8 mouse cellular contexts compared by ENCODE assay signal in genomic region chr9:106475046-106475445, GRCm38 (mm10). TPM values are rescaled to one million over a fixed set of nuclear protein-coding genes. Genes with fewer than 3 reads are reported as not detected.
DNase-seq lines count a peak whose midpoint lies in the region; ATAC-seq lines count a peak whose summit lies in the region.

No protein-coding gene starts in this region.

- no peak overlapping the region for H3K4me2 ChIP-seq in hindbrain, embryonic 14.5 days (replicated peaks)
- no peak overlapping the region for H3K4me2 ChIP-seq in hindbrain, embryonic 11.5 days (replicated peaks; ENCODE audit: low read depth, low read length)
- H3K4me2 ChIP-seq in embryonic facial prominence, embryonic 13.5 days, result peak overlapping the region; percentile 33

- ATAC-seq in hindbrain, embryonic 14.5 days (ENCODE audit: low FRiP score), result no peak
- ATAC-seq in hindbrain, embryonic 11.5 days (ENCODE audit: low FRiP score), result no peak
- ATAC-seq in embryonic facial prominence, embryonic 13.5 days (ENCODE audit: insufficient number of reproducible peaks, insufficient read depth, low FRiP score, low TSS enrichment, low read depth), result no peak

- no peaks in the 10 kb centered on the region for H3K36me3 ChIP-seq in hindbrain, embryonic 14.5 days (replicated peaks; ENCODE audit: control insufficient read depth, insufficient read depth)
- no peaks in the 10 kb centered on the region for H3K36me3 ChIP-seq in hindbrain, embryonic 11.5 days (ENCODE audit: control insufficient read depth, insufficient read depth, low read length)
- peaks cover 6% of the 10 kb centered on the region for H3K36me3 ChIP-seq in embryonic facial prominence, embryonic 13.5 days

- no peaks in the 10 kb centered on the region for H3K9me3 ChIP-seq in hindbrain, embryonic 14.5 days (ENCODE audit: control insufficient read depth, low read length)
- H3K9me3 ChIP-seq in hindbrain, embryonic 11.5 days (ENCODE audit: control insufficient read depth, low read length), result no peaks in the 10 kb centered on the region
- no peaks in the 10 kb centered on the region for H3K9me3 ChIP-seq in embryonic facial prominence, embryonic 13.5 days

- peaks cover 3% of the 10 kb centered on the region; the same call in 1 of the 2 replicates for H3K27me3 ChIP-seq in hindbrain, embryonic 14.5 days (ENCODE audit: control insufficient read depth, insufficient read depth, low read length)
- H3K27me3 ChIP-seq in hindbrain, embryonic 11.5 days (ENCODE audit: control insufficient read depth, insufficient read depth, low read length), result no peaks in the 10 kb centered on the region
- no peaks in the 10 kb centered on the region for H3K27me3 ChIP-seq in embryonic facial prominence, embryonic 13.5 days

- 68% methylated on average over 7 of the region's 7 CpGs for WGBS in hindbrain, embryonic 14.5 days
- WGBS in hindbrain, embryonic 11.5 days, result 60% methylated on average over 7 of the region's 7 CpGs
- WGBS in embryonic facial prominence, embryonic 13.5 days, result 63% methylated on average over 7 of the region's 7 CpGs

- 0 out of 2 replicates have a peak overlapping the region, but pooled peaks have one; percentile 31 for H3K9ac ChIP-seq in hindbrain, embryonic 14.5 days
- no peak overlapping the region for H3K9ac ChIP-seq in hindbrain, embryonic 11.5 days (ENCODE audit: low read depth, low read length)
- peak overlapping the region; percentile 61 for H3K9ac ChIP-seq in embryonic facial prominence, embryonic 13.5 days

- peaks cover 12% of the 10 kb centered on the region for H3K4me1 ChIP-seq in hindbrain, embryonic 14.5 days (replicated peaks; ENCODE audit: control insufficient read depth, insufficient read depth, low read length)
- H3K4me1 ChIP-seq in hindbrain, embryonic 11.5 days (replicated peaks; ENCODE audit: control insufficient read depth, insufficient read depth, low read length), result peaks cover 9% of the 10 kb centered on the region; the same call in 1 of the 2 replicates
- peaks cover 58% of the 10 kb centered on the region for H3K4me1 ChIP-seq in embryonic facial prominence, embryonic 13.5 days

- DNase-seq in hindbrain, embryonic 14.5 days (ENCODE audit: low spot score), result no peak
- DNase-seq in hindbrain, embryonic 11.5 days (ENCODE audit: low spot score), result no peak
- peak; percentile 52 for DNase-seq in thymus, postnatal 4 days
- no peak for DNase-seq in thymus, postnatal 0 days (ENCODE audit: low spot score)
- DNase-seq in kidney, postnatal 4 days, result peak; percentile 51 to 68
- peak; percentile 75 for DNase-seq in testis, postnatal 10 days (ENCODE audit: low spot score)
- DNase-seq in yolk sac, embryonic 10.5 days (ENCODE audit: low spot score), result no peak

- no peak overlapping the region for H3K4me3 ChIP-seq in hindbrain, embryonic 14.5 days (replicated peaks; ENCODE audit: low read length)
- no peak overlapping the region for H3K4me3 ChIP-seq in hindbrain, embryonic 11.5 days (ENCODE audit: low read depth, low read length)
- H3K4me3 ChIP-seq in embryonic facial prominence, embryonic 13.5 days, result no peak overlapping the region

- no peak overlapping the region for H3K27ac ChIP-seq in hindbrain, embryonic 14.5 days
- H3K27ac ChIP-seq in hindbrain, embryonic 11.5 days (ENCODE audit: low read depth, low read length), result no peak overlapping the region
- no peak overlapping the region for H3K27ac ChIP-seq in embryonic facial prominence, embryonic 13.5 days

RNA-seq across cellular contexts. Expression of gene Rrp9, which starts 0.7 kb away (rescaled TPM):
- polyA plus RNA-seq in hindbrain, embryonic 14.5 days (2014; fragmentation: Nextera tagmentation; extraction: Ambion mirVana), result 34.5 and 35.7 TPM in 2 replicates
- polyA plus RNA-seq in hindbrain, embryonic 11.5 days (2014; fragmentation: Nextera tagmentation; extraction: Ambion mirVana), result 41.3 and 42.2 TPM in 2 replicates
- 56.8 and 62.7 TPM in 2 replicates for polyA plus RNA-seq in thymus, postnatal 0 days (2015; fragmentation: Nextera tagmentation; extraction: Ambion mirVana)
- 43.9 and 49.8 TPM in 2 replicates for polyA plus RNA-seq in embryonic facial prominence, embryonic 13.5 days (2015; fragmentation: Nextera tagmentation; extraction: Ambion mirVana)

RNA-seq across cellular contexts. Expression of gene Parp3, which starts 1.7 kb away (rescaled TPM):
- 0.52 and 0.91 TPM in 2 replicates for polyA plus RNA-seq in hindbrain, embryonic 14.5 days (2014; fragmentation: Nextera tagmentation; extraction: Ambion mirVana)
- 0.54 and 1.4 TPM in 2 replicates for polyA plus RNA-seq in hindbrain, embryonic 11.5 days (2014; fragmentation: Nextera tagmentation; extraction: Ambion mirVana)
- 18.0 and 22.3 TPM in 2 replicates for polyA plus RNA-seq in thymus, postnatal 0 days (2015; fragmentation: Nextera tagmentation; extraction: Ambion mirVana)
- 3.2 and 4.1 TPM in 2 replicates for polyA plus RNA-seq in embryonic facial prominence, embryonic 13.5 days (2015; fragmentation: Nextera tagmentation; extraction: Ambion mirVana)

RNA-seq across cellular contexts. Expression of gene Gpr62, which starts 9.3 kb away (rescaled TPM):
- 0.87 and 1.0 TPM in 2 replicates for polyA plus RNA-seq in hindbrain, embryonic 14.5 days (2014; fragmentation: Nextera tagmentation; extraction: Ambion mirVana)
- polyA plus RNA-seq in hindbrain, embryonic 11.5 days (2014; fragmentation: Nextera tagmentation; extraction: Ambion mirVana), result 0.22 and 0.29 TPM in 2 replicates
- polyA plus RNA-seq in thymus, postnatal 0 days (2015; fragmentation: Nextera tagmentation; extraction: Ambion mirVana), result 0.17 and 0.20 TPM in 2 replicates
- polyA plus RNA-seq in embryonic facial prominence, embryonic 13.5 days (2015; fragmentation: Nextera tagmentation; extraction: Ambion mirVana), result 0.53 TPM in 1 of 2 replicates, not detected in the other

RNA-seq across cellular contexts. Expression of gene Pcbp4, which starts 22.0 kb away (rescaled TPM):
- polyA plus RNA-seq in hindbrain, embryonic 14.5 days (2014; fragmentation: Nextera tagmentation; extraction: Ambion mirVana), result 183 and 186 TPM in 2 replicates
- polyA plus RNA-seq in hindbrain, embryonic 11.5 days (2014; fragmentation: Nextera tagmentation; extraction: Ambion mirVana), result 222 and 249 TPM in 2 replicates
- 12.6 and 16.3 TPM in 2 replicates for polyA plus RNA-seq in thymus, postnatal 0 days (2015; fragmentation: Nextera tagmentation; extraction: Ambion mirVana)
- 128 and 133 TPM in 2 replicates for polyA plus RNA-seq in embryonic facial prominence, embryonic 13.5 days (2015; fragmentation: Nextera tagmentation; extraction: Ambion mirVana)

RNA-seq across cellular contexts. Expression of gene Iqcf1, which starts 24.7 kb away (rescaled TPM):
- polyA plus RNA-seq in hindbrain, embryonic 14.5 days (2014; fragmentation: Nextera tagmentation; extraction: Ambion mirVana), result not detected in 2 replicates
- polyA plus RNA-seq in hindbrain, embryonic 11.5 days (2014; fragmentation: Nextera tagmentation; extraction: Ambion mirVana), result not detected in 2 replicates
- not detected in 2 replicates for polyA plus RNA-seq in thymus, postnatal 0 days (2015; fragmentation: Nextera tagmentation; extraction: Ambion mirVana)
- not detected in 2 replicates for polyA plus RNA-seq in embryonic facial prominence, embryonic 13.5 days (2015; fragmentation: Nextera tagmentation; extraction: Ambion mirVana)

Comparison
In these comparisons a context has a peak if more than half of its experiments do, and no peak if none do; other contexts are left out.
1. DNase-seq: peak in thymus, postnatal 4 days (single experiment), kidney, postnatal 4 days (2 of 2) and testis, postnatal 10 days (single experiment); none in hindbrain, embryonic 14.5 days (single experiment), hindbrain, embryonic 11.5 days (single experiment), thymus, postnatal 0 days (single experiment) and yolk sac, embryonic 10.5 days (single experiment).